ENCODE assay signal across 8 mouse cellular contexts in the genomic region with DNA sequence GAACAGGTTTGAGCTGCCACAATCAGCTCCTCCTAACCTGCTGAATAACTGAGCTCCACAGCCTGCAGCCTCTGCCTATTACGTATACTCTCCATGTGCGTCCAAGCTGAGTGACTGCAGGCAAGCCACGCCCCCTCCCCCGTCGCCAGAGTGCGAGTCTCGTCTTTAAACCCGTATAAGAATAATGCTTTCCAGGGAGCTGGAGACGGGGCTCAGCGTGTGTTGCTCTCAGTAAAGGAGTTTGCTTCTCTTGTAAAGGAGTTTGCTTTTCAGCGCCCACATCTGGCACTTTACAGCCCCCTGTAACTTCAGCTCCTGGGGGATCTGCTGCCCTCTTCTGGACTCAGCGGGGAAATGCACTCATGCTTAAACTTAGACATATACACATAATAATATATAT. TPM values are rescaled to one million over a fixed set of nuclear protein-coding genes. Genes with fewer than 3 reads are reported as not detected.
A peak's percentile ranks its signal among the peaks of the same experiment; 100 is the strongest.
DNase-seq lines count a peak whose midpoint lies in the region; ATAC-seq and TF ChIP-seq lines count a peak whose summit lies in the region.

No protein-coding gene starts in this region.

- peak; percentile 63 for TF ChIP-seq CTCF in brain, embryonic 14.5 days (IDR thresholded peaks at IDR 0.05; ENCODE audit: borderline replicate concordance, extremely low read depth, insufficient read depth, insufficient read length)

- 0 out of 2 replicates have a peak overlapping the region, but pooled peaks have one; percentile 16 for H3K4me2 ChIP-seq in heart, embryonic 16.5 days (ENCODE audit: low read depth, low read length)
- H3K4me2 ChIP-seq in hindbrain, embryonic 14.5 days (replicated peaks): peak overlapping the region; percentile 19; the same call in 1 of the 2 replicates
- H3K4me2 ChIP-seq in liver, embryonic 15.5 days: 0 out of 2 replicates have a peak overlapping the region, but pooled peaks have one; percentile 13

- H3K9ac ChIP-seq in heart, embryonic 16.5 days (ENCODE audit: low read length): no peak overlapping the region
- H3K9ac ChIP-seq in hindbrain, embryonic 14.5 days: no peak overlapping the region
- H3K9ac ChIP-seq in liver, embryonic 15.5 days: no peak overlapping the region

- no peak overlapping the region for H3K4me3 ChIP-seq in heart, embryonic 16.5 days (ENCODE audit: low read length)
- H3K4me3 ChIP-seq in hindbrain, embryonic 14.5 days (replicated peaks; ENCODE audit: low read length): no peak overlapping the region
- H3K4me3 ChIP-seq in liver, embryonic 15.5 days (replicated peaks): no peak overlapping the region

- no peaks in the 10 kb centered on the region for H3K9me3 ChIP-seq in heart, embryonic 16.5 days (replicated peaks; ENCODE audit: control insufficient read depth, low read length)
- H3K9me3 ChIP-seq in hindbrain, embryonic 14.5 days (ENCODE audit: control insufficient read depth, low read length): 0 out of 2 replicates have a peak, but pooled peaks cover 3% of the 10 kb centered on the region
- H3K9me3 ChIP-seq in liver, embryonic 15.5 days (replicated peaks): no peaks in the 10 kb centered on the region

- H3K27ac ChIP-seq in heart, embryonic 16.5 days (ENCODE audit: low read length): no peak overlapping the region
- H3K27ac ChIP-seq in hindbrain, embryonic 14.5 days: no peak overlapping the region
- no peak overlapping the region for H3K27ac ChIP-seq in liver, embryonic 15.5 days (replicated peaks)

- WGBS in heart, embryonic 16.5 days: 13% methylated on average over 12 of the region's 12 CpGs
- 3% methylated on average over 12 of the region's 12 CpGs for WGBS in hindbrain, embryonic 14.5 days
- 15% methylated on average over 12 of the region's 12 CpGs for WGBS in liver, embryonic 15.5 days (ENCODE audit: insufficient replicate concordance)

- H3K27me3 ChIP-seq in heart, embryonic 16.5 days (ENCODE audit: control insufficient read depth, insufficient read depth, low read length): no peaks in the 10 kb centered on the region
- no peaks in the 10 kb centered on the region for H3K27me3 ChIP-seq in hindbrain, embryonic 14.5 days (ENCODE audit: control insufficient read depth, insufficient read depth, low read length)
- no peaks in the 10 kb centered on the region for H3K27me3 ChIP-seq in liver, embryonic 15.5 days

- ATAC-seq in heart, embryonic 16.5 days (replicated peaks; ENCODE audit: extremely low read depth, insufficient read depth, low FRiP score): no peak
- ATAC-seq in hindbrain, embryonic 14.5 days (ENCODE audit: low FRiP score): no peak
- no peak for ATAC-seq in liver, embryonic 15.5 days (ENCODE audit: insufficient read depth)

- no peak for DNase-seq in heart, adult 11 months
- peak; percentile 64 for DNase-seq in brain, embryonic 14.5 days (ENCODE audit: low read depth)
- DNase-seq in hindbrain, embryonic 14.5 days (ENCODE audit: low spot score): peak; percentile 38
- DNase-seq in thymus, postnatal 25 days: peak; percentile 17
- no peak for DNase-seq in urinary bladder, postnatal 4 days (ENCODE audit: low spot score in 2 of 2)
- no peak for DNase-seq in cerebellum, adult 11-12 months

- no peak for TF ChIP-seq POLR2A in brain, embryonic 14.5 days (IDR thresholded peaks at IDR 0.05; ENCODE audit: borderline replicate concordance, extremely low read depth, insufficient read depth, insufficient read length, poor library complexity, severe bottlenecking)

- H3K36me3 ChIP-seq in heart, embryonic 16.5 days (ENCODE audit: control insufficient read depth, insufficient read depth): no peaks in the 10 kb centered on the region
- no peaks in the 10 kb centered on the region for H3K36me3 ChIP-seq in hindbrain, embryonic 14.5 days (replicated peaks; ENCODE audit: control insufficient read depth, insufficient read depth)
- H3K36me3 ChIP-seq in liver, embryonic 15.5 days (replicated peaks): no peaks in the 10 kb centered on the region

- H3K4me1 ChIP-seq in heart, embryonic 16.5 days (ENCODE audit: control insufficient read depth, insufficient read depth, low read length): peaks cover 16% of the 10 kb centered on the region
- no peaks in the 10 kb centered on the region for H3K4me1 ChIP-seq in hindbrain, embryonic 14.5 days (replicated peaks; ENCODE audit: control insufficient read depth, insufficient read depth, low read length)
- H3K4me1 ChIP-seq in liver, embryonic 15.5 days (replicated peaks): peaks cover 9% of the 10 kb centered on the region; the same call in 1 of the 2 replicates

RNA-seq across cellular contexts. Expression of gene Acacb, which starts 7.2 kb away (rescaled TPM):
- 12.0 and 13.9 TPM in 2 replicates for polyA plus RNA-seq in heart, embryonic 16.5 days (2015; fragmentation: Nextera tagmentation; extraction: Ambion mirVana)
- 2.4 and 5.3 TPM in 2 replicates for polyA plus RNA-seq in brain, embryonic 14.5 days (2012; rRNA removed)
- 3.6 and 3.7 TPM in 2 replicates for polyA plus RNA-seq in hindbrain, embryonic 14.5 days (2014; fragmentation: Nextera tagmentation; extraction: Ambion mirVana)
- polyA plus RNA-seq in liver, embryonic 15.5 days (2015; fragmentation: Nextera tagmentation; extraction: Ambion mirVana): 0.43 and 0.45 TPM in 2 replicates

RNA-seq across cellular contexts. Expression of gene Ung, which starts 23.3 kb away (rescaled TPM):
- 42.7 and 43.0 TPM in 2 replicates for polyA plus RNA-seq in heart, embryonic 16.5 days (2015; fragmentation: Nextera tagmentation; extraction: Ambion mirVana)
- 8.8 and 16.4 TPM in 2 replicates for polyA plus RNA-seq in brain, embryonic 14.5 days (2012; rRNA removed)
- 5.4 and 6.5 TPM in 2 replicates for polyA plus RNA-seq in hindbrain, embryonic 14.5 days (2014; fragmentation: Nextera tagmentation; extraction: Ambion mirVana)
- 18.2 and 19.0 TPM in 2 replicates for polyA plus RNA-seq in liver, embryonic 15.5 days (2015; fragmentation: Nextera tagmentation; extraction: Ambion mirVana)

RNA-seq across cellular contexts. Expression of gene Alkbh2, which starts 25.5 kb away (rescaled TPM):
- polyA plus RNA-seq in heart, embryonic 16.5 days (2015; fragmentation: Nextera tagmentation; extraction: Ambion mirVana): 7.3 and 8.0 TPM in 2 replicates
- 7.9 and 14.0 TPM in 2 replicates for polyA plus RNA-seq in brain, embryonic 14.5 days (2012; rRNA removed)
- 6.2 and 7.1 TPM in 2 replicates for polyA plus RNA-seq in hindbrain, embryonic 14.5 days (2014; fragmentation: Nextera tagmentation; extraction: Ambion mirVana)
- 3.1 and 4.1 TPM in 2 replicates for polyA plus RNA-seq in liver, embryonic 15.5 days (2015; fragmentation: Nextera tagmentation; extraction: Ambion mirVana)

Comparison
In these comparisons a context has a peak if more than half of its experiments do, and no peak if none do; other contexts are left out.
1. DNase-seq: peak in brain, embryonic 14.5 days (single experiment), hindbrain, embryonic 14.5 days (single experiment) and thymus, postnatal 25 days (single experiment); none in heart, adult 11 months (single experiment), urinary bladder, postnatal 4 days (0 of 2) and cerebellum, adult 11-12 months (single experiment).
2. Peak in every context shown above with its lines, with median percentiles within 50 percentile points of each other: H3K4me2 ChIP-seq.